Mouse (Mus musculus): ENCODE results near the gene Eml5. TPM values are rescaled to one million over a fixed set of nuclear protein-coding genes. Genes with fewer than 3 reads are reported as not detected.
A peak's percentile ranks its signal among the peaks of the same experiment; 100 is the strongest.

The Eml5 gene
- 6.2 TPM for polyA plus RNA-seq (2021)

- TF ChIP-seq CTCF (IDR thresholded peaks at IDR 0.05), result peak; percentile 56
- peak; percentile 86 for ATAC-seq
- DNase-seq (ENCODE audit: low read depth, low spot score), result peak; percentile 20
- POLR2A ChIA-PET, result interaction anchor here (0.7 to 1.0 kb wide), 2 partner anchors 15 to 161 kb away, joined by 3 to 4 read pairs; no protein-coding TSS in a partner anchor
- in situ Hi-C loops (cut with MboI; ENCODE audit: low pct_unique_long_range_greater_than_20kb), result no loop called here
- CTCF ChIA-PET, result no interaction called here
- H3K27me3 ChIP-seq, result peaks cover 16% of the 10 kb centered on the region
Measured at GRCm38 (mm10) chr12:98900881-98901801, at the start of gene Eml5. Eml5 (minus strand) TSS chr12:98901484.

GRCm38 (mm10) chr12:98932856-98933255, 31.6 kb upstream of the Eml5 start:
- no peaks in the 10 kb centered on the region for H3K27me3 ChIP-seq
- ChIA-PET POLR2A (interaction anchor here (0.7 kb wide), 1 partner anchor 83 kb away, joined by 6 read pairs; no protein-coding TSS in a partner anchor), CTCF (no interaction called here)
- DNase-seq (ENCODE audit: low read depth, low spot score) (no peak), ATAC-seq (no peak)
- TF ChIP-seq CTCF (IDR thresholded peaks at IDR 0.05), result no peak
- in situ Hi-C loops (cut with MboI; ENCODE audit: low pct_unique_long_range_greater_than_20kb), result no loop called here

- no peak for ATAC-seq
- in situ Hi-C loops (cut with MboI; ENCODE audit: low pct_unique_long_range_greater_than_20kb), result no loop called here
- POLR2A ChIA-PET, result interaction anchor here (0.7 kb wide), 1 partner anchor 83 kb away, joined by 6 read pairs; no protein-coding TSS in a partner anchor
- no peak for DNase-seq (ENCODE audit: low read depth, low spot score)
- CTCF ChIA-PET, result no interaction called here
- no peak for TF ChIP-seq CTCF (IDR thresholded peaks at IDR 0.05)
- no peaks in the 10 kb centered on the region for H3K27me3 ChIP-seq
Measured at GRCm38 (mm10) chr12:98932441-98932840, 31.2 kb upstream of the Eml5 start.

GRCm38 (mm10) chr12:98931174-98931573, 29.9 kb upstream of the Eml5 start:
- no peaks in the 10 kb centered on the region for H3K27me3 ChIP-seq
- in situ Hi-C loops (cut with MboI; ENCODE audit: low pct_unique_long_range_greater_than_20kb), result no loop called here
- ChIA-PET CTCF (interaction anchor here (1.0 kb wide), 1 partner anchor 65 kb away, joined by 3 read pairs; no protein-coding TSS in a partner anchor), POLR2A (no interaction called here)
- DNase-seq (ENCODE audit: low read depth, low spot score) (no peak), ATAC-seq (no peak)
- TF ChIP-seq CTCF (IDR thresholded peaks at IDR 0.05), result no peak

- H3K27me3 ChIP-seq, result peaks cover 25% of the 10 kb centered on the region
- in situ Hi-C loops (cut with MboI; ENCODE audit: low pct_unique_long_range_greater_than_20kb), result no loop called here
- DNase-seq (ENCODE audit: low read depth, low spot score), result peak; percentile 56
- no peak for TF ChIP-seq CTCF (IDR thresholded peaks at IDR 0.05)
- POLR2A ChIA-PET, result interaction anchor here (0.6 kb wide), 1 partner anchor 15 kb away, joined by 4 read pairs; no protein-coding TSS in a partner anchor
- peak; percentile 96 for ATAC-seq
- CTCF ChIA-PET, result interaction anchor here (0.9 kb wide), 1 partner anchor 189 kb away, joined by 3 read pairs; no protein-coding TSS in a partner anchor
Measured at GRCm38 (mm10) chr12:98920194-98920991, 19.1 kb upstream of the Eml5 start, which contains the start of gene Ttc8. Ttc8 (plus strand) TSS chr12:98920574.

GRCm38 (mm10) chr12:98910096-98910495, 8.8 kb upstream of the Eml5 start:
- TF ChIP-seq CTCF (IDR thresholded peaks at IDR 0.05), result no peak
- ATAC-seq (no peak), DNase-seq (ENCODE audit: low read depth, low spot score) (no peak)
- in situ Hi-C loops (cut with MboI; ENCODE audit: low pct_unique_long_range_greater_than_20kb), result no loop called here
- ChIA-PET POLR2A (no interaction called here), CTCF (no interaction called here)
- H3K27me3 ChIP-seq, result peaks cover 12% of the 10 kb centered on the region

GRCm38 (mm10) chr12:98905466-98905865, 4.2 kb upstream of the Eml5 start:
- H3K27me3 ChIP-seq, result peaks cover 17% of the 10 kb centered on the region
- no peak for TF ChIP-seq CTCF (IDR thresholded peaks at IDR 0.05)
- ChIA-PET POLR2A (interaction anchor here (0.5 kb wide), 1 partner anchor 14 kb away, joined by 4 read pairs; no protein-coding TSS in a partner anchor), CTCF (no interaction called here)
- ATAC-seq, result no peak
- in situ Hi-C loops (cut with MboI; ENCODE audit: low pct_unique_long_range_greater_than_20kb), result no loop called here
- no peak for DNase-seq (ENCODE audit: low read depth, low spot score)

- ChIA-PET POLR2A (no interaction called here), CTCF (interaction anchor here (1.2 kb wide), 1 partner anchor 18 kb away, joined by 3 read pairs; no protein-coding TSS in a partner anchor)
- in situ Hi-C loops (cut with MboI; ENCODE audit: low pct_unique_long_range_greater_than_20kb), result no loop called here
- DNase-seq (ENCODE audit: low read depth, low spot score) (no peak), ATAC-seq (no peak)
- peaks cover 16% of the 10 kb centered on the region for H3K27me3 ChIP-seq
- TF ChIP-seq CTCF (IDR thresholded peaks at IDR 0.05), result no peak
Measured at GRCm38 (mm10) chr12:98900341-98900880, 873 bp downstream of the Eml5 start.

- no peak for TF ChIP-seq CTCF (IDR thresholded peaks at IDR 0.05)
- POLR2A ChIA-PET, result no interaction called here
- no peak for ATAC-seq
- in situ Hi-C loops (cut with MboI; ENCODE audit: low pct_unique_long_range_greater_than_20kb), result no loop called here
- CTCF ChIA-PET, result interaction anchor here (1.2 kb wide), 2 partner anchors 15 to 17 kb away, joined by 3 to 4 read pairs; no protein-coding TSS in a partner anchor
- DNase-seq (ENCODE audit: low read depth, low spot score), result no peak
- peaks cover 16% of the 10 kb centered on the region for H3K27me3 ChIP-seq
Measured at GRCm38 (mm10) chr12:98899676-98900075, 1.6 kb downstream of the Eml5 start.

- no peak for DNase-seq (ENCODE audit: low read depth, low spot score)
- POLR2A ChIA-PET, result no interaction called here
Measured at GRCm38 (mm10) chr12:98896761-98897160, 4.5 kb downstream of the Eml5 start.

More at GRCm38 (mm10) chr12:98896761-98897160, 4.5 kb downstream of the Eml5 start:
- TF ChIP-seq CTCF (IDR thresholded peaks at IDR 0.05), result no peak
- peaks cover 6% of the 10 kb centered on the region for H3K27me3 ChIP-seq
- no peak for ATAC-seq
- CTCF ChIA-PET, result interaction anchor here (1.5 kb wide), 1 partner anchor 45 kb away, joined by 3 read pairs; no protein-coding TSS in a partner anchor
- in situ Hi-C loops (cut with MboI; ENCODE audit: low pct_unique_long_range_greater_than_20kb), result no loop called here

Data from Patski (cell line).